Mouse (Mus musculus) T-cell, adult 2 months (primary cell): ENCODE data around the gene Rac2.
A peak's percentile ranks its signal among the peaks of the same experiment; 100 is the strongest.

Experiments used
- DNase-seq: peaks from one replicate; pipeline ENCODE4 v3.0.0; 2022; ENCODE audit warnings: low spot score

Rac2 gene

DNA sequence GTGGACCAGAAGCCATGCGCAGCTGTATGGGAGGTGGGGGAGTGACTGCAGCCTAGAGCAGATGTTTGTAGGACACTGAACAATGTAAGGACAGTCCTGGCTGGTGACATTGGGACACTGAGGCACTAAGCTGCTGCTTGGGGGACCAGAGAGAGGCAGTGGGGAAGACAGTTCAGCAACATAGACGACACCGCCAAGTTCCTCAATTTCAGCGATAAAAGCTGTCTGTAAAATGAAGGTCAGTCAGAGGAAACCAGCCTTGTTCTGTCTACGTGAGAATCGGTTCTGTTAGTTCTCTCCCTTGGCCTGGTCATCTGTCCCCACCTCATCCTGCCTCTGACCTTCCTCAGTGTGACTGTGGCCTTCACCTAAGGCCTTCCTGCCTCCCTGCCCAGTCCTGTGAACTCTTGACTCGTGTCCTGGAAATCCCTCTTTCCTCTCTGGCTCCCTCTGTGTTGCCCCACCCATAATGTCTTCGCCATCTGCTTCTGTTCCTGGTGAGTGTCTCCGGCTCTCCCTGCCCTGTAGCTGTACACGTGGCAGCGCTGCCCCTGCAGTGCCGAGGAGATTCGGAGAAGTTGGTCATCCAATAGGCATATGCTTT is 52.4 kb downstream of the Rac2 start:
- no peak for DNase-seq

DNA sequence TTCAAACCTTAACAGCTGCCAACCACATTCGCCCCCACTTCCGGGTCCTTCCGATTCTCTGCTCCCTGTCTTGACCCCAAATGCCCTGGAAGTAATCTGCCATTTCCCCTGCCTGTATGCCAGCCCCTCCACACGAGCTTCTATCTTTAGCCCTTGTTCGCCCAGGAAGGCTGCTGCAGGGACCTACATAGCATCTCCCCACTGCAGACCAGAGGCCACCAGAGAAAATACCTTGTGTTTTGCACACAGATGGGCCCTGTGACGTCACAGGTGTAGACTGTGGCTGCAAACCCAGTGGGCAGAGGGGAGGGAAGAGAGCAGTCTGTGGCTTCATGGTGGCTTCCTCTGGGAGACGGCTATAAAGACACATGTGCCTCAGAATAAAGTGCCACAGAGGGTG is 54.4 kb downstream of the Rac2 start:
- DNase-seq: peak; percentile 64

GRCm38 (mm10) chr15:78515759-78516158 is 56.8 kb downstream of the Rac2 start:
- peak; percentile 52 for DNase-seq

DNA sequence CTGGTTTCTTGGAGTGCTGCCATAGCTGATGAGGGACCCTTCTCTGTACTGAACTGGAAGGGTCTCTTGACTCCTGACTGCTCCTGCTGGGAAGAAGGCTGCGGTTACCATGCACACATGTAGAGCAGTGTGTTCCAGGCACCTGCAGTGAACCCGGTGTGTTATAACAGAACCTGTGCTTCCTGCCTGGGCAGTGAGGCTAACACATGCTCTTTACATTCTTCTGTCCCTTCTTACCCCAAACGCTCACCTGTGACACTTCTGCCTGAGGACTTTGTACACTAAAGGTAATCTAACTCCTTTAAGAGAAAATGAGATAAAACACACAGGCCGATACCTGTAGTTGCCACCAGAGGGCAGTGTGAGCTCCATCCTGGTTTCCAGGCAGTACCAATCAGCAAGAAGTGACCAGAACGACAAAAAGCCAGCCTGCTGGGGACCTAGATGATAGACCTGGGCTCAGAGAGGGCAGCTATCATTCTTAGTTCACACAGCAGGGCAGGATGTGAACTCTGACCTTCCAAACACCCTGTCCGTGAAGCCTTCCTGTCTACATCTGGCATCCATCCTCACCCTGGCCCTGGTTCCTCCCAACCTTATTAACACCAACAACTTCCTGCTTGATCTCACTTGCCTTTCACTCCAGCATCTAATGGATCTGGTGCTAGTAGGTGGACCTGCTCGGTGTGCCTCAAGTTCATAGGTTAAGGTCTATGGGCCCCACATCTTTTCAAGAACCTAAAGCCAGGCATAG is 58.0 kb downstream of the Rac2 start:
- peak; percentile 68 for DNase-seq

- DNase-seq: no peak
Observed at GRCm38 (mm10) chr15:78513019-78513418, 59.6 kb downstream of the Rac2 start.

DNA sequence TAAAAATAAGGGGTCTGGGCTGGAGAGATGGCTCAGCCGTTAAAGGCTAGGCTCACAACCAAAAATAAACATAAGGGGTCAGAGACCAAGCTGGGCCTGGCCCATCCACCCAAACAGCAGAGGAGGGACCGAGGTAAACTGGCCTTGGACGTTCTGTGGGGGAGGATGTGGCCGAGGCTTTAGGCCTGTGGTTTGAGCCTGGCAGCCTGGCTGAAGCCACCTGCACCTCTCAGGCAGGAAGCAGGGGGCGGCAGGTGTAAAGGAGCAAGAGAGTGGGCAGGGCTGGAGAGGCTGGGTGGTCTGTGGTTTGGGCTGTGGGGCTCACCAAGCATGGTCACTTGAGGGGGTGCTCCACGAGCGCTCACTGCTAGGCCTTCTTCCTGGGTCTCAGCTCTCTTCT is 60.6 kb downstream of the Rac2 start:
- no peak for DNase-seq

DNA sequence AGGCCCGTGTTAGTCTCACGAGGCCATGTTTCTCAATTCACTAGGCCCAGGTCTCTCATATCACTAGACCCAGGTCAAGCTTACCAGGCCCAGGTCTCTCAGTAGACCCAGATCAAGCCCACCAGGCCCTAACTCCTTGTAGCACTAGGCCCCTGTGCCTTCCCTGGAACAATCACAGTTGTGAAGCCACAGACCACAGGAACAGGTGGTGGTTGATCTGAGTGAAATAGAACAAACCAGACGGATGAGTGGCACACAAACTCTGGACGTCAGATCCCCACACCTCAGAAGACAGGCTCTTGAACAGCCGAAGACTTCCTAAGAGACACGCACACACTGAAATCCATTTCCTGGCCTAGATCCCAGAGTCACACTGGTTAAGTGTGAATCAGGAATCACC is 61.8 kb downstream of the Rac2 start:
- DNase-seq: peak; percentile 56

GRCm38 (mm10) chr15:78510121-78510576 is 62.4 kb downstream of the Rac2 start:
- peak; percentile 11 for DNase-seq

GRCm38 (mm10) chr15:78509297-78509899 is 63.2 kb downstream of the Rac2 start:
- DNase-seq: no peak
